Mouse (Mus musculus): ENCODE results near the gene Rexo1. TPM values are rescaled to one million over a fixed set of nuclear protein-coding genes. Genes with fewer than 3 reads are reported as not detected.
A peak's percentile ranks its signal among the peaks of the same experiment; 100 is the strongest.

Gene Rexo1
- polyA plus RNA-seq, 1 experiment from 2014 or later: 31.5 TPM

DNA sequence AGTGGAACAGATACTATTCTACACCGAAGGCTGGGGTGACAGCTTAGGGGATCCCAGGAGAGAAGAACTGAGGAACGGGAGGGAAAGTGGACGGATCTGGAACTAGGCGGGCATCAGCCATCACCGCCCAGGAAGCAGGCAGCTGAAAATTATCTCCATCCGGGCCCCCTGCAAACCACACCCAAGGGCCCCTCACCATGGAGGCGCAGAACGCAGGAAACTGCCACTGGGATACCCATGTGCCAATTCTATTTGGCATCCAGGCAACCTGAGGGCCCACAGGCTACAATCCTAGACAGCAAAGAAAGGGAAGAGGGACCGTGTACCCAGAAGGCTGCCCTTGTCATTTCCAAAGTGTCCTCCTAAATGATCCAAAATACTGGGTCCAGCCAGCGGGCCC lies 9.1 kb upstream of the Rexo1 start:
- Histone ChIP-seq H3K4me1 (replicated peaks; ENCODE audit: control insufficient read depth, insufficient read depth, low read length) (peaks cover 41% of the 10 kb centered on the region), H3K4me2 (ENCODE audit: low read length) (no peak overlapping the region), H3K27me3 (replicated peaks; ENCODE audit: control insufficient read depth, insufficient read depth, low read length) (no peaks in the 10 kb centered on the region), H3K9ac (ENCODE audit: low read length) (no peak overlapping the region), H3K4me3 (ENCODE audit: low read depth, low read length) (no peak overlapping the region), H3K9me3 (ENCODE audit: control insufficient read depth, low read length) (no peaks in the 10 kb centered on the region), H3K36me3 (ENCODE audit: control insufficient read depth, insufficient read depth, low read length) (peaks cover 21% of the 10 kb centered on the region), H3K27ac (ENCODE audit: low read depth) (no peak overlapping the region)
- DNase-seq (ENCODE audit: low spot score) (no peak), ATAC-seq (replicated peaks; ENCODE audit: low FRiP score, low TSS enrichment, low read depth) (no peak)
- 89% methylated on average over 10 of the region's 10 CpGs for WGBS

GRCm38 (mm10) chr10:80569664-80570066 lies 8.3 kb upstream of the Rexo1 start:
- peaks cover 21% of the 10 kb centered on the region for H3K36me3 ChIP-seq (ENCODE audit: control insufficient read depth, insufficient read depth, low read length)
- peaks cover 36% of the 10 kb centered on the region for H3K4me1 ChIP-seq (replicated peaks; ENCODE audit: control insufficient read depth, insufficient read depth, low read length)
- no peak for DNase-seq (ENCODE audit: low spot score)
- WGBS: 29% methylated on average over 10 of the region's 10 CpGs
- ATAC-seq (replicated peaks; ENCODE audit: low FRiP score, low TSS enrichment, low read depth): no peak
- no peak overlapping the region for H3K27ac ChIP-seq (ENCODE audit: low read depth)
- no peaks in the 10 kb centered on the region for H3K9me3 ChIP-seq (ENCODE audit: control insufficient read depth, low read length)
- H3K27me3 ChIP-seq (replicated peaks; ENCODE audit: control insufficient read depth, insufficient read depth, low read length): no peaks in the 10 kb centered on the region
- H3K4me2 ChIP-seq (ENCODE audit: low read length): peak overlapping the region; percentile 29
- no peak overlapping the region for H3K4me3 ChIP-seq (ENCODE audit: low read depth, low read length)
- H3K9ac ChIP-seq (ENCODE audit: low read length): no peak overlapping the region

GRCm38 (mm10) chr10:80568876-80569275 lies 7.5 kb upstream of the Rexo1 start:
- H3K4me1 ChIP-seq (replicated peaks; ENCODE audit: control insufficient read depth, insufficient read depth, low read length): peaks cover 31% of the 10 kb centered on the region
- no peak for ATAC-seq (replicated peaks; ENCODE audit: low FRiP score, low TSS enrichment, low read depth)

DNA sequence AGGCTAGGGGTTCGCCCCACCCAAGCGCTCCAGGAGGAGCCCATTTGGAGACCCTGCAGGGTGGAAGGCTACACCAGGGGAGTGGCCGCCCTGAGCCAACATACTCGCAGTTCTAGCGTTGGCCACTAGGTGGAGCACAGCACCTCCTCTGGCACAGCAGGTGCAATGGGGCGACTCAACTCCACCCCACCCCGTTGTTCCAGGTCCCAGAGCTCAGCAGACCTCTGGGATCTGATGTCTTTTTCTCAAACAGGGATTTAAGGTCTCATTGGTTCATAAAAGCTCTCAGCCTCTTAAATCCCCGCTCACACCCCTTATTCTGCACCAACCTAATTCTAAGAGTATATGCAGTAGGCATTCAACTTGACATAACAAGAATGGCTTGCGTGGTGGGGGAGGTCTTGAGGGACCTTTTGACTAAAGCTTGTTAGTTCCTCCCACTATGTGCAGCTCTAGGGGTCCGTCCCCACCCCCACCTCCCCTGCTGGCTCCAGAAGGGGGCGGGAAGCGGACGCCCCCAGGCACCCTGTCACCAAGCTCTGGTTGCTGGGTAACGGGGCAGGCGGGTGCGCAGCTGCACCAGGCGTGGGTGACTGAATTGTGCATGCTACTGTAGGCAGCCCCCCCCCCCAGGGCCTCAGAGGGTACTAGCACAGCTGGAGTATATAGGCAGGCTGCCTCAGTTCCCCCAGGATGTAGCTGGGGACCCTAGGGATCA lies 5.2 kb upstream of the Rexo1 start:
- Histone ChIP-seq H3K36me3 (ENCODE audit: control insufficient read depth, insufficient read depth, low read length) (peaks cover 21% of the 10 kb centered on the region), H3K4me1 (replicated peaks; ENCODE audit: control insufficient read depth, insufficient read depth, low read length) (peaks cover 25% of the 10 kb centered on the region), H3K9me3 (ENCODE audit: control insufficient read depth, low read length) (no peaks in the 10 kb centered on the region), H3K9ac (ENCODE audit: low read length) (no peak overlapping the region), H3K27me3 (replicated peaks; ENCODE audit: control insufficient read depth, insufficient read depth, low read length) (no peaks in the 10 kb centered on the region), H3K4me3 (ENCODE audit: low read depth, low read length) (no peak overlapping the region), H3K4me2 (ENCODE audit: low read length) (no peak overlapping the region), H3K27ac (ENCODE audit: low read depth) (no peak overlapping the region)
- 29% methylated on average over 17 of the region's 17 CpGs for WGBS
- DNase-seq (ENCODE audit: low spot score) (peak; percentile 98), ATAC-seq (replicated peaks; ENCODE audit: low FRiP score, low TSS enrichment, low read depth) (peak; percentile 21)

More at GRCm38 (mm10) chr10:80568876-80569275, 7.5 kb upstream of the Rexo1 start:
- no peaks in the 10 kb centered on the region for H3K9me3 ChIP-seq (ENCODE audit: control insufficient read depth, low read length)
- H3K27ac ChIP-seq (ENCODE audit: low read depth): no peak overlapping the region
- WGBS: 93% methylated on average over 29 of the region's 29 CpGs
- no peaks in the 10 kb centered on the region for H3K27me3 ChIP-seq (replicated peaks; ENCODE audit: control insufficient read depth, insufficient read depth, low read length)
- H3K9ac ChIP-seq (ENCODE audit: low read length): no peak overlapping the region
- H3K36me3 ChIP-seq (ENCODE audit: control insufficient read depth, insufficient read depth, low read length): peaks cover 21% of the 10 kb centered on the region
- H3K4me2 ChIP-seq (ENCODE audit: low read length): no peak overlapping the region
- H3K4me3 ChIP-seq (ENCODE audit: low read depth, low read length): no peak overlapping the region
- DNase-seq (ENCODE audit: low spot score): no peak

DNA sequence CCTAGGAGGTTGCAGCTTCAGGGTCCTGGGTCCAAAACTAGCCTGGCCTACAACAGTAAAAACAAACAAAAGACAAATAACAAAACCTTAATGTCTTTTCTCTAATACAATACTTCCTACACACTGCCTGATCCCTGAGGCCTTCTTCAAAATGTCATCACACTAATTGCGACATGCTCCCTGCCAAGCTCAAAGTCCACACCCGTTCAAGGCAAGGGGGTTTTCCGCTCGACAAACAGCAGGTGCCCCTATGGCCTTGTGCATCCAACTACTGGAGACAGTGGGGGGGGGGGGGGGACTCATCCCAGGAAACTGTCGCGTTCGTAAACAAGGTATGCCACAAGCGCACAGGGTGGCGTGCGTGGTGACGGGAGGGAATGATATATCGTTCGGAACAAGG lies 739 bp downstream of the Rexo1 start:
- Histone ChIP-seq H3K9me3 (ENCODE audit: control insufficient read depth, low read length) (no peaks in the 10 kb centered on the region), H3K9ac (ENCODE audit: low read length) (peak overlapping the region; percentile 99), H3K4me1 (replicated peaks; ENCODE audit: control insufficient read depth, insufficient read depth, low read length) (peaks cover 17% of the 10 kb centered on the region), H3K27ac (ENCODE audit: low read depth) (peak overlapping the region; percentile 96; the same call in 1 of the 2 replicates), H3K27me3 (replicated peaks; ENCODE audit: control insufficient read depth, insufficient read depth, low read length) (no peaks in the 10 kb centered on the region), H3K4me3 (ENCODE audit: low read depth, low read length) (peak overlapping the region; percentile 100), H3K36me3 (ENCODE audit: control insufficient read depth, insufficient read depth, low read length) (0 out of 2 replicates have a peak, but pooled peaks cover under 1% of the 10 kb centered on the region), H3K4me2 (ENCODE audit: low read length) (peak overlapping the region; percentile 85)
- DNase-seq (ENCODE audit: low spot score) (no peak), ATAC-seq (replicated peaks; ENCODE audit: low FRiP score, low TSS enrichment, low read depth) (peak; percentile 14; the same call in 1 of the 2 replicates)
- WGBS: under 1% methylated on average over 13 of the region's 13 CpGs

GRCm38 (mm10) chr10:80559431-80559830 lies 1.9 kb downstream of the Rexo1 start:
- H3K9ac ChIP-seq (ENCODE audit: low read length): no peak overlapping the region
- ATAC-seq (replicated peaks; ENCODE audit: low FRiP score, low TSS enrichment, low read depth): no peak
- H3K4me3 ChIP-seq (ENCODE audit: low read depth, low read length): no peak overlapping the region
- H3K4me2 ChIP-seq (ENCODE audit: low read length): no peak overlapping the region
- no peak for DNase-seq (ENCODE audit: low spot score)
- 94% methylated on average over 7 of the region's 7 CpGs for WGBS
- H3K9me3 ChIP-seq (ENCODE audit: control insufficient read depth, low read length): no peaks in the 10 kb centered on the region
- no peaks in the 10 kb centered on the region for H3K36me3 ChIP-seq (ENCODE audit: control insufficient read depth, insufficient read depth, low read length)
- H3K27ac ChIP-seq (ENCODE audit: low read depth): no peak overlapping the region
- peaks cover 17% of the 10 kb centered on the region for H3K4me1 ChIP-seq (replicated peaks; ENCODE audit: control insufficient read depth, insufficient read depth, low read length)
- no peaks in the 10 kb centered on the region for H3K27me3 ChIP-seq (replicated peaks; ENCODE audit: control insufficient read depth, insufficient read depth, low read length)

DNA sequence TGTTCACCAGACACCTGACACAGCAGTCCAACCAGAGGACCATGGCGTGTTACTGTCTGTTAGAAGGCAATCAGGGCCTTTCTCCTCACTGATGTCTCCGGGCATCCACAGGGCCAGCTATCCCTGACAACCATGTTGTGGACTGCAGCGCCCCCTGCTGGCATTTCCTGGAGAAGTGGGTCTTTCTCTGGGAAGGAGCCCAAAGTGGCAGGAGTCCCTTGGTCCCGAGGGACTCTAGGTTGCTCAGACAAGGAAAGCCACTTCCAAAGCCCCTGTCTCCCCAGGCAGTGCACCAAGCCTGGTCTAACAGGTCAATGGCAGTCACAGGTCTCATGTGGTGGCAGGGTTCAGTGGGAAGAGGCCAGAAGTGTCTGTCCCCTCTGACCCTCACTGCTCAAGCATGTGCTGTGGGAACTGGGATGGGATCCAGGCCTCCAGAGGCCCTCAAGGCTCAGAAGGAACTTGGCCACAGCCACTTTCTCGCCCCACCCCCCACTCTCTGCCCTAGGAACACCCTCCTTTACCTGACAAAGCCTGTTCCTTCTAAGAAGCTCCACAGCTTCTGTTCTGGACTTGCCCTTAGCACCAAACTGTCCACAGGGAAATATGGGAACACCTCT lies 3.9 kb downstream of the Rexo1 start:
- Histone ChIP-seq H3K36me3 (ENCODE audit: control insufficient read depth, insufficient read depth, low read length) (no peaks in the 10 kb centered on the region), H3K9ac (ENCODE audit: low read length) (no peak overlapping the region), H3K4me2 (ENCODE audit: low read length) (no peak overlapping the region), H3K27ac (ENCODE audit: low read depth) (no peak overlapping the region), H3K9me3 (ENCODE audit: control insufficient read depth, low read length) (no peaks in the 10 kb centered on the region), H3K4me3 (ENCODE audit: low read depth, low read length) (no peak overlapping the region), H3K27me3 (replicated peaks; ENCODE audit: control insufficient read depth, insufficient read depth, low read length) (no peaks in the 10 kb centered on the region), H3K4me1 (replicated peaks; ENCODE audit: control insufficient read depth, insufficient read depth, low read length) (peaks cover 17% of the 10 kb centered on the region)
- peak; percentile 88 for DNase-seq (ENCODE audit: low spot score)
- no peak for ATAC-seq (replicated peaks; ENCODE audit: low FRiP score, low TSS enrichment, low read depth)
- WGBS: 34% methylated on average over 5 of the region's 5 CpGs

GRCm38 (mm10) chr10:80553997-80554396 lies 7.4 kb downstream of the Rexo1 start:
- H3K36me3 ChIP-seq (ENCODE audit: control insufficient read depth, insufficient read depth, low read length): peaks cover 19% of the 10 kb centered on the region
- H3K4me2 ChIP-seq (ENCODE audit: low read length): no peak overlapping the region
- H3K27ac ChIP-seq (ENCODE audit: low read depth): no peak overlapping the region
- H3K9ac ChIP-seq (ENCODE audit: low read length): no peak overlapping the region
- ATAC-seq (replicated peaks; ENCODE audit: low FRiP score, low TSS enrichment, low read depth) (no peak), DNase-seq (ENCODE audit: low spot score) (no peak)
- 82% methylated on average over 6 of the region's 6 CpGs for WGBS
- H3K27me3 ChIP-seq (replicated peaks; ENCODE audit: control insufficient read depth, insufficient read depth, low read length): no peaks in the 10 kb centered on the region
- no peaks in the 10 kb centered on the region for H3K9me3 ChIP-seq (ENCODE audit: control insufficient read depth, low read length)
- H3K4me3 ChIP-seq (ENCODE audit: low read depth, low read length): no peak overlapping the region
- H3K4me1 ChIP-seq (replicated peaks; ENCODE audit: control insufficient read depth, insufficient read depth, low read length): peaks cover 6% of the 10 kb centered on the region

DNA sequence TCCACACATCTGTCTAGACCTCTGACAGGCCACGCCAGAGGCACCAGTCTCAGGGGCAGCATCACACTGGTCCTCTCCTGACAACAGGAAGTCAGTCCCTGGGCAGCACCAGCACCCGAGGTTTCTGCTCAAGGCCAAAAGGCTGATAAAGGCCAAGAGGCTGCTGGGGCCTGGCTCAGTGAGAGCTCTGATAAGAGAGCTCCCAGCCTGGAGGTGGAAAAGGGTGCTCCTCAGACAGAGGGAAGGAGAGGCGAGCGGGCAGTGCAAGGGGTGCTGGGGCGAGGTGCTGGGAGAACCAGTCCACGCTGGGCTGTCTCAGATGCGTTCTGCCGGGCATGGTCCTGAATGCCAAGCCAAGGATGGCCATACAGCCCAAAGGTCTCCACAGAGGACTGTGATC lies 7.8 kb downstream of the Rexo1 start:
- Histone ChIP-seq H3K27ac (ENCODE audit: low read depth) (no peak overlapping the region), H3K9me3 (ENCODE audit: control insufficient read depth, low read length) (no peaks in the 10 kb centered on the region), H3K27me3 (replicated peaks; ENCODE audit: control insufficient read depth, insufficient read depth, low read length) (no peaks in the 10 kb centered on the region), H3K4me3 (ENCODE audit: low read depth, low read length) (no peak overlapping the region), H3K4me1 (replicated peaks; ENCODE audit: control insufficient read depth, insufficient read depth, low read length) (peaks cover 6% of the 10 kb centered on the region), H3K4me2 (ENCODE audit: low read length) (no peak overlapping the region), H3K36me3 (ENCODE audit: control insufficient read depth, insufficient read depth, low read length) (peaks cover 19% of the 10 kb centered on the region), H3K9ac (ENCODE audit: low read length) (no peak overlapping the region)
- ATAC-seq (replicated peaks; ENCODE audit: low FRiP score, low TSS enrichment, low read depth) (no peak), DNase-seq (ENCODE audit: low spot score) (no peak)
- WGBS: 89% methylated on average over 8 of the region's 8 CpGs

Data from intestine, embryonic 14.5 days (tissue).